Mouse (Mus musculus): Measurements from ENCODE around the gene Atxn2. TPM values are rescaled to one million over a fixed set of nuclear protein-coding genes. Genes with fewer than 3 reads are reported as not detected.

Gene Atxn2
- polyA plus RNA-seq, 2 experiments: 87.2 to 156 TPM

GRCm38 (mm10) chr5:121849478-121850349 is 138.6 kb downstream of the Atxn2 start:
- DNase-seq (ENCODE audit: low spot score) (no peak), ATAC-seq (ENCODE audit: low FRiP score, low read depth) (no peak)
- H3K27me3 ChIP-seq (ENCODE audit: control insufficient read depth, insufficient read depth, low read length): no peaks in the 10 kb centered on the region
- H3K4me2 ChIP-seq (replicated peaks; ENCODE audit: low read depth, low read length, severe bottlenecking): peak overlapping the region; percentile 59
- peaks cover 17% of the 10 kb centered on the region for H3K4me1 ChIP-seq (ENCODE audit: control insufficient read depth, insufficient read depth, low read length)
- peak overlapping the region; percentile 87 for H3K4me3 ChIP-seq (replicated peaks; ENCODE audit: low read length)
- H3K9ac ChIP-seq (ENCODE audit: low read depth, low read length, severe bottlenecking): peak overlapping the region; percentile 81
- no peak overlapping the region for H3K27ac ChIP-seq (replicated peaks; ENCODE audit: low read depth, low read length)
- 34% methylated on average over 20 of the region's 20 CpGs for WGBS
- no peak for TF ChIP-seq POLR2A (IDR thresholded peaks at IDR 0.05; ENCODE audit: borderline replicate concordance, extremely low read depth, insufficient read depth, insufficient read length)
- H3K36me3 ChIP-seq (ENCODE audit: control insufficient read depth, insufficient read depth, low read length): peaks cover 37% of the 10 kb centered on the region
- H3K9me3 ChIP-seq (ENCODE audit: control insufficient read depth, low read length): no peaks in the 10 kb centered on the region

DNA sequence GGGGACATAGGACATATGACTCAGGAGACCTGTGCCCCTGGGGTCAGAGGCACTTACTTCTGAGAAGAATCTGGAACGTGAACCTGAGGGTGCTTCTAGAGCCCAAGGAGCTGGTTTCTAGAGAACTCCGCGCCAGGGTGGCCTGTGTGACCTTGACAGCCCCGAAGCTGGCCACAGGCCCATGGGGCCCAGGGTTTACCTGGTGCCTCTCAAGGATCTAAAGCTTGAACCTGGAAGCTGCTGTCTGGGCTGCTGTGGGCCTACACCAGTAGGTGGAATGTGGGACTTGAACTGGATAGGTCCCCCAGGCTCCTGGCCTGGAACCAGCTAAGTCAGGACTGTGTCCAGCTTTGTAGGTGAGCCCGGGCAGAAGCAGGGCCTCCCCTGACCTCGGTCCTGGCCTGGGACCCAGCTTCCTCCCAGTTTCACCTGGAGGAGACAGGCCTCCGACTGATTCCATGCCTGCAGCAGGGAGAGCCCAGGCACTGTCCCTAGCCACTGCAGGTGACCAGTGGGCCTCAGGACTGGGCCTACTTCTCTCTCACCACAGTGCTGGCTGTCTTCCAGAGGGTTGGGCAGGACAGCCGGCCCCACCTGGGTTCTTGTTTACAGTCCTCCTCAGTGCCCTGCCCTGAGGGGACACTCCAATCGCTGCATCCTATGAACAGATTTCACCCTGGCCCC is 142.4 kb downstream of the Atxn2 start:
- Histone ChIP-seq H3K36me3 (ENCODE audit: control insufficient read depth, insufficient read depth, low read length) (peaks cover 41% of the 10 kb centered on the region), H3K27ac (replicated peaks; ENCODE audit: low read depth, low read length) (no peak overlapping the region), H3K4me1 (ENCODE audit: control insufficient read depth, insufficient read depth, low read length) (peaks cover 14% of the 10 kb centered on the region), H3K4me3 (replicated peaks; ENCODE audit: low read length) (no peak overlapping the region), H3K4me2 (replicated peaks; ENCODE audit: low read depth, low read length, severe bottlenecking) (no peak overlapping the region), H3K9me3 (ENCODE audit: control insufficient read depth, low read length) (no peaks in the 10 kb centered on the region), H3K9ac (ENCODE audit: low read depth, low read length, severe bottlenecking) (no peak overlapping the region), H3K27me3 (ENCODE audit: control insufficient read depth, insufficient read depth, low read length) (no peaks in the 10 kb centered on the region)
- no peak for TF ChIP-seq POLR2A (IDR thresholded peaks at IDR 0.05; ENCODE audit: borderline replicate concordance, extremely low read depth, insufficient read depth, insufficient read length)
- ATAC-seq (ENCODE audit: low FRiP score, low read depth) (no peak), DNase-seq (ENCODE audit: low spot score) (no peak)
- WGBS: 78% methylated on average over 9 of the region's 9 CpGs

GRCm38 (mm10) chr5:121854768-121855167 is 143.6 kb downstream of the Atxn2 start:
- Histone ChIP-seq H3K4me1 (ENCODE audit: control insufficient read depth, insufficient read depth, low read length) (peaks cover 11% of the 10 kb centered on the region), H3K9ac (ENCODE audit: low read depth, low read length, severe bottlenecking) (no peak overlapping the region), H3K4me2 (replicated peaks; ENCODE audit: low read depth, low read length, severe bottlenecking) (no peak overlapping the region), H3K27me3 (ENCODE audit: control insufficient read depth, insufficient read depth, low read length) (no peaks in the 10 kb centered on the region), H3K27ac (replicated peaks; ENCODE audit: low read depth, low read length) (no peak overlapping the region), H3K4me3 (replicated peaks; ENCODE audit: low read length) (no peak overlapping the region), H3K9me3 (ENCODE audit: control insufficient read depth, low read length) (no peaks in the 10 kb centered on the region), H3K36me3 (ENCODE audit: control insufficient read depth, insufficient read depth, low read length) (peaks cover 41% of the 10 kb centered on the region)
- no peak for ATAC-seq (ENCODE audit: low FRiP score, low read depth)
- WGBS: 76% methylated on average over 10 of the region's 10 CpGs
- no peak for DNase-seq (ENCODE audit: low spot score)
- TF ChIP-seq POLR2A (IDR thresholded peaks at IDR 0.05; ENCODE audit: borderline replicate concordance, extremely low read depth, insufficient read depth, insufficient read length): no peak

DNA sequence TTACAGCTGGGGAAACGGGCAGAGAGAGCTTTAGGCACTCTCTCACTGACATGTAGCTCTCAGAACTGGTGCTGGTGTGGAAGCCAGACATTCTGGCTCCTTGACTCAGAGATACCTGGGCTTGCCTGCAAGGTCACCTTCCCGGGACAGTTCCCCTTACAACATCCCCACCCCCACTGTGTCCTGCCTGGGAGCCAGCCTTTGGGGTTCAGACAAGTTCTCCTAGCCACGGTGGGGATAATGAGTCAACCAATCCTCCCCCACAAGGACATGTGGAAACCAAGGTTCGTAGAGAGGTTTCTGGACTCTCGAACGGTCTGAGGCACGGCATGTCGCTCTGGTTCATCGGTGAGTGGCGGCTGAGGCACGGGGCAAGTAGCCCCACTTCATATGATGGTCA is 145.6 kb downstream of the Atxn2 start:
- no peak overlapping the region for H3K4me3 ChIP-seq (replicated peaks; ENCODE audit: low read length)
- H3K4me1 ChIP-seq (ENCODE audit: control insufficient read depth, insufficient read depth, low read length): no peaks in the 10 kb centered on the region
- H3K27me3 ChIP-seq (ENCODE audit: control insufficient read depth, insufficient read depth, low read length): no peaks in the 10 kb centered on the region
- peaks cover 37% of the 10 kb centered on the region for H3K36me3 ChIP-seq (ENCODE audit: control insufficient read depth, insufficient read depth, low read length)
- 83% methylated on average over 11 of the region's 11 CpGs for WGBS
- TF ChIP-seq POLR2A (IDR thresholded peaks at IDR 0.05; ENCODE audit: borderline replicate concordance, extremely low read depth, insufficient read depth, insufficient read length): no peak
- DNase-seq (ENCODE audit: low spot score): no peak
- H3K9ac ChIP-seq (ENCODE audit: low read depth, low read length, severe bottlenecking): no peak overlapping the region
- H3K4me2 ChIP-seq (replicated peaks; ENCODE audit: low read depth, low read length, severe bottlenecking): no peak overlapping the region
- ATAC-seq (ENCODE audit: low FRiP score, low read depth): no peak
- H3K27ac ChIP-seq (replicated peaks; ENCODE audit: low read depth, low read length): no peak overlapping the region
- H3K9me3 ChIP-seq (ENCODE audit: control insufficient read depth, low read length): 0 out of 2 replicates have a peak, but pooled peaks cover 7% of the 10 kb centered on the region

DNA sequence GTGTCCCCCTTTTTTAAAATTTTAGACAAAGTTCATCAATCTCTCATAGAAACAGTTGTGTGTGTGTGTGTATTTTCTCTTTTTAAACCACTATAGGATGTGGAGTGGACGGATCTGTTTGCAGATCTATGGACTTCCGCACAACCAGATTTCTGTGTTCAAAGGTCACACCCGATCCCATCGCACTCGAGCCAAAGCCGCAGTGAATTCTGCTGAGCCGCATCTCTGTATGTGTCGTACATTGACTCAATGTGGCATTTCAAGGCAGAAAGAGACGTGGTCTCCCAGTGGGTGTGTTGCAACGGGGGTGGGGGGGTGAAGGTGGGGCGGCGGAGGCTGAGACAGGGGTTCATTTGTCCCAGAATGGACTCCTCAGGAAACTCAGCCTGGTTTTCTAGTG is 147.3 kb downstream of the Atxn2 start:
- DNase-seq (ENCODE audit: low spot score) (no peak), ATAC-seq (ENCODE audit: low FRiP score, low read depth) (no peak)
- 85% methylated on average over 12 of the region's 12 CpGs for WGBS
- H3K9ac ChIP-seq (ENCODE audit: low read depth, low read length, severe bottlenecking): no peak overlapping the region
- 0 out of 2 replicates have a peak, but pooled peaks cover 7% of the 10 kb centered on the region for H3K9me3 ChIP-seq (ENCODE audit: control insufficient read depth, low read length)
- H3K4me3 ChIP-seq (replicated peaks; ENCODE audit: low read length): no peak overlapping the region
- peaks cover 20% of the 10 kb centered on the region for H3K36me3 ChIP-seq (ENCODE audit: control insufficient read depth, insufficient read depth, low read length)
- H3K4me2 ChIP-seq (replicated peaks; ENCODE audit: low read depth, low read length, severe bottlenecking): no peak overlapping the region
- H3K27ac ChIP-seq (replicated peaks; ENCODE audit: low read depth, low read length): no peak overlapping the region
- no peaks in the 10 kb centered on the region for H3K4me1 ChIP-seq (ENCODE audit: control insufficient read depth, insufficient read depth, low read length)
- no peaks in the 10 kb centered on the region for H3K27me3 ChIP-seq (ENCODE audit: control insufficient read depth, insufficient read depth, low read length)
- no peak for TF ChIP-seq POLR2A (IDR thresholded peaks at IDR 0.05; ENCODE audit: borderline replicate concordance, extremely low read depth, insufficient read depth, insufficient read length)

Data from limb, embryonic 14.5 days (tissue).